Mouse (Mus musculus) embryonic facial prominence, embryonic 11.5 days (tissue): Measurements from ENCODE around the gene Slc44a3. TPM values are rescaled to one million over a fixed set of nuclear protein-coding genes. Genes with fewer than 3 reads are reported as not detected.

Experiments
- ATAC-seq: fragments of 200-750 bp; cut with Nextera tagmentation; replicated peaks from 2 replicates; pipeline ENCODE4 v1.8.0; 2017; ENCODE audit warnings: low read depth; ENCODE audit not compliant: insufficient number of reproducible peaks, low FRiP score, low TSS enrichment
- DNase-seq: peaks from one replicate; pipeline ENCODE4 v3.0.0-alpha.2; 2015; ENCODE audit warnings: low spot score
- H3K27ac ChIP-seq: fragments of 300-500 bp; sonication (generic); replicated peaks from 2 replicates; pipeline ENCODE4 v1.5.1; 2014; ENCODE audit warnings: mild to moderate bottlenecking, low read depth, low read length, control low read depth
- H3K27me3 ChIP-seq: fragments of 300-500 bp; sonication (generic); 2 replicates; pipeline ENCODE4 v1.6.1; 2014; ENCODE audit warnings: mild to moderate bottlenecking, low read length, moderate library complexity, mixed read lengths; ENCODE audit not compliant: control insufficient read depth, insufficient read depth
- H3K36me3 ChIP-seq: fragments of 300-500 bp; sonication (generic); replicated peaks from 2 replicates; pipeline ENCODE4 v1.6.1; 2014; ENCODE audit warnings: low read depth, mild to moderate bottlenecking, low read length, moderate library complexity, mixed read lengths; ENCODE audit not compliant: control insufficient read depth, insufficient read depth
- H3K4me1 ChIP-seq: fragments of 300-500 bp; sonication (generic); 2 replicates; pipeline ENCODE4 v1.6.1; 2014; ENCODE audit warnings: low read length, mixed read lengths; ENCODE audit not compliant: control insufficient read depth, insufficient read depth
- H3K4me2 ChIP-seq: fragments of 300-500 bp; sonication (generic); 2 replicates; pipeline ENCODE4 v1.6.1; 2014; ENCODE audit warnings: low read depth, mild to moderate bottlenecking, control low read depth, low read length, moderate library complexity
- H3K4me3 ChIP-seq: fragments of 300-500 bp; sonication (generic); 2 replicates; pipeline ENCODE4 v1.5.1; 2014; ENCODE audit warnings: low read depth, low read length, control low read depth
- H3K9ac ChIP-seq: fragments of 300-500 bp; sonication (generic); replicated peaks from 2 replicates; pipeline ENCODE4 v1.6.1; 2014; ENCODE audit warnings: mild to moderate bottlenecking, control low read depth, low read length
- H3K9me3 ChIP-seq: fragments of 300-500 bp; sonication (generic); replicated peaks from 2 replicates; pipeline ENCODE4 v1.6.1; 2016; ENCODE audit warnings: mild to moderate bottlenecking, low read length, inconsistent platforms, mixed read lengths; ENCODE audit not compliant: control insufficient read depth
- WGBS: fragments of 180-500 bp; shearing (Covaris S2); extraction: QIAGEN DNeasy Blood & Tissue Kit; methylation state at CpG from one replicate; pipeline ENCODE4 v1.1.7; 2014; 5-methylcytosine and 5-hydroxymethylcytosine counted together
- polyA plus RNA-seq: library from polyadenylated mRNA; unstranded; fragments of >200 nt; fragmentation: Nextera tagmentation; extraction: Ambion mirVana; gene quantifications from 2 replicates; pipeline ENCODE4 v1.2.1, GENCODE M21; 2014

The Slc44a3 gene
- 0.32 and 0.67 TPM in 2 replicates for polyA plus RNA-seq

- H3K9me3 ChIP-seq: no peaks in the 10 kb centered on the region
- H3K36me3 ChIP-seq: no peaks in the 10 kb centered on the region
- peaks cover 7% of the 10 kb centered on the region for H3K27me3 ChIP-seq
- H3K9ac ChIP-seq: no peak within 1 kb of the TSS
- ATAC-seq (peak; percentile 69), DNase-seq (peak; percentile 23)
- peaks cover 3% of the 10 kb centered on the region; the same call in 1 of the 2 replicates for H3K4me1 ChIP-seq
- peak within 1 kb of the TSS; percentile 43 for H3K4me2 ChIP-seq
- WGBS: 4% methylated on average over 24 of the region's 24 CpGs
- H3K4me3 ChIP-seq: peak within 1 kb of the TSS; percentile 12; the same call in 1 of the 2 replicates
- no peak within 1 kb of the TSS for H3K27ac ChIP-seq
Measured at GRCm38 (mm10) chr3:121532176-121532575, at the start of gene Slc44a3. Gene Slc44a3, minus strand, starts transcription at chr3:121532404.

DNA sequence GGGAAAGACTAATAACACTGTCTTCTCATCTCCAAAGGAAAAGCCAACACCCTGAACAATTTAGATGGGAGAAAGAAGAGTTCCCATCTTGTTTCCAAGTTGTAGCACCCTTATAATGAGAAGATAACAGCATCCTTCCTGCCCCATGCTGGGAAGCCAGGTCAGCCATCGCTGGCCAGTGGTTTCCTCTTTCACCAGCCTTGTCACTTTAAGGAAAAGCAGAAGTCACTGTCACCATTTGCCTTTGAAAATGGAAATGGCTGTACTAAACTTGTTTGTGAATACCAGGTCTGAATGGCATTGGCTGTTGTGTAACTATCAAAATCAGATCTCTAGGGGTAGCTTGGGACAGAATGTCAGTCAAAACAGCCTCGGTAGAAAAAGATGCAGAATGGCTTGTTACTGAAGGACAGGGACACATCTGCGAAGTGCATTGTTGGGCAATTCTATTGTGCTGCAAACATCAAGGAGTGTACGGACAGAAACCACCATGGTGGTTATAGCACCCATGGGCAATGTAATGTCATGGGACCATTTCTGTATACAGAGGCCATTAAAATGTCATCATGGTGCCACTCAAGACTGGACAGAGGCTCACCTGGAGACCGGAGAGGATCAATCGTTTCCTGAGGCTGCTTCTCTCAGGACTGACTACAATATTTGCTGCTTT lies 47.8 kb upstream of the Slc44a3 start:
- H3K27ac ChIP-seq: no peak overlapping the region
- no peak overlapping the region for H3K9ac ChIP-seq
- H3K27me3 ChIP-seq: no peaks in the 10 kb centered on the region
- H3K4me3 ChIP-seq: no peak overlapping the region
- WGBS: 88% methylated on average over 6 of the region's 6 CpGs
- H3K4me2 ChIP-seq: no peak overlapping the region
- no peak for DNase-seq
- no peaks in the 10 kb centered on the region for H3K9me3 ChIP-seq
- peaks cover 2% of the 10 kb centered on the region; the same call in 1 of the 2 replicates for H3K4me1 ChIP-seq
- ATAC-seq: no peak
- H3K36me3 ChIP-seq: no peaks in the 10 kb centered on the region

DNA sequence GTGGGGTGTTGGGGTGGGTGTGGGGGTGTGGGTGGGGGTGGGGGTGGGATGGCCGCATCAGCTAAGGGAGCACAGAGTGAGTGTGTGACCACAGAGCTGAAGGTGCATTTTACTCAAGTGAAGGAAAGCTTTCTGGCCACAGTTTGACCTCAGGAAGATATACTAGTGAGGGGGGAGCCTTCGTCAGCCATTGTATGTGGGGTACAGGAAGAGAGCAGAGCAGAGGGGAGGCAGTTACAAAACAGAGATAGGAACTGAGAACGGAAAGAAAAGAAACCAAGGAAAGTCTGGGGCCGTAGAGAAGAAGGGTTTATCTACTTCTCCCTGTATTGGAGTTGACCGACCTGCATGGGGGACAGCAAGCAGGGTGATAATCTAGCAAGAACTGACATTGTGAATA lies 47.2 kb upstream of the Slc44a3 start:
- H3K9me3 ChIP-seq: no peaks in the 10 kb centered on the region
- no peak for ATAC-seq
- H3K27ac ChIP-seq: no peak overlapping the region

GRCm38 (mm10) chr3:121578706-121579105 lies 46.5 kb upstream of the Slc44a3 start:
- Histone ChIP-seq H3K4me1 (no peaks in the 10 kb centered on the region; the same call in 1 of the 2 replicates), H3K9me3 (no peaks in the 10 kb centered on the region), H3K4me2 (no peak overlapping the region), H3K9ac (no peak overlapping the region), H3K27ac (no peak overlapping the region), H3K27me3 (no peaks in the 10 kb centered on the region), H3K36me3 (no peaks in the 10 kb centered on the region), H3K4me3 (no peak overlapping the region)
- no peak for ATAC-seq
- no peak for DNase-seq
- WGBS: 67% methylated on average over 2 of the region's 5 CpGs

More for the DNA sequence above, 47.2 kb upstream of the Slc44a3 start:
- 89% methylated on average over 5 of the region's 5 CpGs for WGBS
- Histone ChIP-seq H3K4me3 (no peak overlapping the region), H3K4me1 (no peaks in the 10 kb centered on the region; the same call in 1 of the 2 replicates), H3K36me3 (no peaks in the 10 kb centered on the region), H3K9ac (no peak overlapping the region), H3K4me2 (no peak overlapping the region), H3K27me3 (no peaks in the 10 kb centered on the region)
- no peak for DNase-seq

DNA sequence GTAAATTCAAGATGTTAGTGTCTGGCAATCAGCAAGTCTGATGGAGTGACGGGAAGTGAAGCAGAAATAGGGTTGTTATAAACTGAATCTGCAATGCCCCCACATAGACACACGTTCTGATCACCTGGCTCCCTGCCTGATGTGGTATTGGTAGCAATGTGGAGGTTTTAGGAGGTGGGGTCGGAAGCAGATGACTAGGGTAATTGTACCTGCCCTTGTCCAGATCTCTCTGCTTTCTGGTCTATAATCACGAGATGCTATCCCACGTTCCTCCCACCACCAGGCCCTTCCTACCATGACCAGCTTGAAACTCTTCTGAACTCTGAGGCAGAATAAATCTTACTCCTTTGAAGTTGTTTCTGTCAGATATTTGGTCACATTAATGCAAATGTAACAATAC lies 45.4 kb upstream of the Slc44a3 start:
- Histone ChIP-seq H3K4me3 (no peak overlapping the region), H3K9me3 (no peaks in the 10 kb centered on the region), H3K27ac (peak overlapping the region; percentile 60), H3K4me2 (no peak overlapping the region), H3K9ac (no peak overlapping the region), H3K4me1 (no peaks in the 10 kb centered on the region; the same call in 1 of the 2 replicates), H3K36me3 (no peaks in the 10 kb centered on the region), H3K27me3 (no peaks in the 10 kb centered on the region)
- WGBS: 62% methylated on average over 5 of the region's 5 CpGs
- ATAC-seq: no peak
- no peak for DNase-seq

DNA sequence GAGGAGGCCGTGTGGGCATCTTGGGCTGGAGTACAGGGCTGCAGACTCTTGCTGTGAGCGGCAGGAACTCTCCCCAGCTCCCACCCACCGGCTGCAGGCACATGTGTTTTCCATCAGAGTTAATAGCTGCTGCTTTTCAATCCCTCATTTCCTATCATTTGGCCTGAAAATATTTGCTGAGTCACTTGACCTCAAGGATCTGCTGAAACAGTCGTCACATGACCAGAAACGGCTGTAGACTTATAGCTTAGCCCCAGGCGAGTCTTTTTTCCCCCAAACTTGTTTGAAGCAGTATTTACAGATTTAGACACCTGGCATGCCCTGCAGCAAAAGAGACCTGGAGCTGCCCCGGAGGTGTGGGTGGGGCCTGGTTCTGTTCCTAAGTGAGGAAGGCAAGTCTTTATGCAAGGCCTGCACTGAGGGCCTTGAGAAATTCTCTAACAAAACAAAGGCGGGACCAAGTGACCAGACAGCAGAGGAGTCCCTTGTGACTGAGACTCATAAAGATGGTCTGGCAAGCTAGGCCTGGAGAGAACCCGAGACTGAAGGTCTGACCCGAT lies 44.9 kb upstream of the Slc44a3 start:
- 20% methylated on average over 10 of the region's 10 CpGs for WGBS

DNA sequence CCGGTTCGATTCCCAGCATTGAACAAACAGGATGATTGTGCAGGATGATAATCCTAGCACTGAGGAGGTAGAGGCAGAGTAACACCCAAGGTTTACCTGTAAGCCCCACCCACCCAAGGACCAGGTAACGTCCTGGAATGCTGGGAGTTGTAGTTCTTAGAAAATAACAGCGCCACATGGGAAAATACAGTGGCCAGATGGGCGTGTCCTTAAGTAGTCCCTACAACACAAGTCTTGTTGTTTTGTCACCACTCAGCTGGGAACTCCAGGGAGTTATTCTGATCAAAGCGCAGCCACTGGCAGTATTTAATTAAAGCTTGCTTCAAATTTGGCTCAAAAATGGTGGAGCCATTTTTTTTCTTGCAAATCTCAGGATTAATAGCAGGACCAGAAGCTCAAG lies 44.2 kb upstream of the Slc44a3 start:
- Histone ChIP-seq H3K4me3 (no peak overlapping the region), H3K36me3 (no peaks in the 10 kb centered on the region), H3K4me1 (no peaks in the 10 kb centered on the region; the same call in 1 of the 2 replicates), H3K4me2 (no peak overlapping the region), H3K9me3 (no peaks in the 10 kb centered on the region), H3K9ac (no peak overlapping the region), H3K27ac (no peak overlapping the region), H3K27me3 (no peaks in the 10 kb centered on the region)
- peak; percentile 44 for DNase-seq
- no peak for ATAC-seq
- 49% methylated on average over 6 of the region's 6 CpGs for WGBS

More for the DNA sequence above, 44.9 kb upstream of the Slc44a3 start:
- Histone ChIP-seq H3K27ac (peak overlapping the region; percentile 60), H3K27me3 (no peaks in the 10 kb centered on the region), H3K4me1 (no peaks in the 10 kb centered on the region; the same call in 1 of the 2 replicates), H3K4me3 (no peak overlapping the region), H3K9me3 (no peaks in the 10 kb centered on the region), H3K9ac (no peak overlapping the region), H3K4me2 (no peak overlapping the region), H3K36me3 (no peaks in the 10 kb centered on the region)
- DNase-seq (peak; percentile 96), ATAC-seq (peak; percentile 87)

DNA sequence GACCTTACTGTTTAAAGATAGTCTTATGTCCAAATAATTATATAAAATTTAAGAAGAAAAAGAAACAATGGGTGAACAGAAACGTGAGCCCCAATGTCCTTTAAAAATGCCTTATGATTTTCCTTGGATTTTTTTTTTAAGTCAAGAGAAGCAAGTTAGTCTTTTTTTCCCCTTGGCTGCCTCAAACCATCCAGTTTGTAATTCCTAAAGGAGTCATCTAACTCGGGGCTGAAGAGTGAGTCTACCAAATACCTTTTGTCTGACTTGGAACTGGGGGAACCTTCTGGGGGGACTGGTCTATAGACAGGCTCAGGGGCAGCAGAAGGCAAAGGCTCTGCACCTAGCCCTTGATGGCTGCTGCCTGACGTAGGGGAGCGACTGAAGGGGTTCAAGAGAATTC lies 42.2 kb upstream of the Slc44a3 start:
- Histone ChIP-seq H3K4me2 (no peak overlapping the region), H3K9me3 (no peaks in the 10 kb centered on the region), H3K27me3 (no peaks in the 10 kb centered on the region), H3K4me3 (no peak overlapping the region), H3K9ac (no peak overlapping the region), H3K27ac (no peak overlapping the region), H3K4me1 (no peaks in the 10 kb centered on the region; the same call in 1 of the 2 replicates), H3K36me3 (no peaks in the 10 kb centered on the region)
- ATAC-seq (no peak), DNase-seq (no peak)
- 81% methylated on average over 4 of the region's 4 CpGs for WGBS
